Mouse (Mus musculus): Measurements from ENCODE around the gene Gm4881.
A peak's percentile ranks its signal among the peaks of the same experiment; 100 is the strongest.

- TF ChIP-seq EP300 (IDR thresholded peaks at IDR 0.05; ENCODE audit: low read depth) = no peak
- peak; percentile 75 for TF ChIP-seq CTCF (IDR thresholded peaks at IDR 0.05; ENCODE audit: low read depth)
Observed at GRCm38 (mm10) chr7:24949958-24950623, 5.8 kb upstream of the Gm4881 start.
